Mouse (Mus musculus): ENCODE data around the gene Nhs. TPM values are rescaled to one million over a fixed set of nuclear protein-coding genes. Genes with fewer than 3 reads are reported as not detected.

Nhs gene
- under 1 TPM; 0.46 to 0.77 TPM for total RNA-seq (2021)
- long read RNA-seq, experiment 1: 0 reads
- long read RNA-seq, experiment 2, partial matches to known transcripts: 0 of 1 reads
- long read RNA-seq, experiment 2, other reads (novel, unspliced or antisense): 1 of 1 reads

DNA sequence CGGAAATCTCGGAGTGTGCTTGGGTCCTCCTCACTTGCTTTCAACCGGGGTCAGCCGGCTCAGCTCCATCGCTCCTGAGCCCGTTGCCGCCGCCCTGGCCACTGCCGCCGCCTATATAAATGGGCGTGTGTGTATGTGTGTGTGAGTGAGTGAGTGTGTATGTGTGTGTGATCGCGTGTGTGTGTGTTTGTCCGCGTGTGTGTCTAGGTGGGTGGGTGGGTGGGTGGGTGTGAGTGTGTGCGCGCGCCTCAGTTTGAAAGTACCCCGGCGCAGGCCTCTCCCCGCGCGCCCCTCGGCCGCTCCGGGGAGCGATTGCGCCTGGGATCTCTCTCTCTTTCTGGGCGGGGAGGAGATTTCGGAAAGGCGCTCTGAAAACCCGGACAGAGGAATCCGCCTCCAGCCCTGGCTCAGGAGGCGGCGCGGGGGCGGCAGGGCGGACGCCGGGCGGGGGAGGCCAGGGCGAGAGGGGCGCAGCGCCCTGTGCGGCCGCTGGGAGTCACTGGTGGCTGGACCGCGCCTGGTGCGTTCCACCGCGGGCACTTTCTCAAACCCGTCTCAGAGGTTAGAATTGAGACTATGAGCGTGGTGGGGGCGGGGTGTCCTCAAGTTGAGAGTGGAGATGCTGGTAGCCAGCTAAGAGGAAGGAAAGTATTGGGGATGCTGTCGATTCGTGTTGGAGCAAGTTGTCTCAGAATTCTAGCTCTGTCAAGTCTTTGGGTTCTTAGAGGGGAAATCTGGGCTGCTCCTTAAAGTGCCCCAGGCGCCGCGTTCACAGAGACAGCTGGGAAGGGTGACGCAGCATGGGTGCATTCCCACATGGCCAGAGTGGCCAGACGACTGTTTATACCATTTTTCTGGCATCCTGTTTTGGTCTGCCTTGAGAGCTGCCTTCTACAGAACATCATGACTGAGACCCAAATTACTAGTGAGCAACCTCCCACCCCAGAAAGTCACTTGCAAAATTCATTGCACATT, at the start of gene Nhs:
TSS of gene Nhs (minus strand) at position 94 of the 975 bp plus-strand sequence.
- DNase-seq: peak; percentile 66 to 69

DNA sequence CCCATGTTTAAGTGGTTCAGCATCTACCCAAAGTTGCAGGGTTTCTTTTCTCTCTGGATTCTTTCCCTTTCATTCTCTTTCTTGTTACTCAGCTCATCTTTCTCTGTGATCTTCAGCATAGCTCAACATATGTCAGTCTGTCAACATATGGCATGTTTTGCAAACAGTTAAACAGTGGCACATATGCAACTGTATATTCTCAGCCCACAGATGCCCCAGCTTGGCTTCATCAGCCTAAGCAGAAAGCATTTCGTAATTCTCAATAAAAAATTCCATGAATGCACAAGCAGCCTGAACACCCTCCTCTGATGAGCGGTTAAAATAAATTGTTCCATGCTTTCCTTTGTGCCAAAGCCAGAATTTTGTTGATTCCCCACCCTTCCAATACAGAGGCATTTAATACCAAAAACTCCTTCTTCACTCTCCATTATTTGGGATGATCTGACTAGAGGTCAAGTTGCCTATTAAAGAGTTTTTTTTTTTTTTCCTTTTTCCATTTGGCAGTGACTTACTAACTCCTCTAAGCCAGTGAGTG, 46.9 kb upstream of the Nhs start:
- no peak for DNase-seq

DNA sequence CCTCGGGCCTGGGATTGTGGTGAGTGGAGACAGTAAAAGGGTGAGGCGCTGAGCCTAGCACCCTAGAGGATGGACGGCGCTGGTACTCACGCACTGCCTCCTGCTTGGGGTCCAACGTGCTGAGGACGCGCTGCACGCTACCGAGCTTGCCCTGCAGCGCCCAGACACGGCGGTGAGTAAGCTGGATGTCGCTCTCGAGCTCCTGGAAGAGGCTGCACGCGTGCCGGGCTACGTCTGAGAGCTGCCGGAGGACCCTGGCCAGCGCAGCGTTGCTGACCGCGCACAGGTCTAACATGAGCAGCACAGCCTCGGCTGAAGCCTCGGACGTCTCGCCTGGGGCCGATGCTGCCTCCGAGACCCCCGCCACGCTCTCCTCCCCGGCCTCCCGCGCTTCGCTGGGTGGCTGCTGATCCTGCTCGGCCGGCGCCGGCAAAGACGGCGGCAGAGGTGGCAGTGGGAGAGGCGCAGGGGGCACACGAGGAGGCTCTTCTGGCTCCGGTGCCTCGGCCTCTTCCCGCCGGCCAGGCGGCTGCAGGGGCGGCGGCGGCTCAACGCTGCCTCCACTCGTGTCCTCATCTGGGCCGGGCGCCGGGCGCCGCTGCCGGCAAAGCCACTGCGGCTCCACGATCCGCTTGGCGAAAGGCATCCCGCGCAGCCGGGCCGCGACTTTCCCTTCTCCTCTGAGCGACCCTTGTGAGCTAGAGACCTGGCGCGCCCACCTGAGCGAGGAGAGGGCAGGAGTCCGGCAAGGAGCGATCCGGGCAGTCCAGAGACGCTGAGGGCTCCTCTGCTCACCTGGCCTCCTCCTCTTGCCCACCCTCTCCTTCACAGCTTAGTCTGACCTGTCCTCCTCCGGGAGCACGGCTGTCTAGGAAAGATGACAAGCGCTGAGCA, 540 bp downstream of the Nhs start:
- DNase-seq: peak; percentile 3 to 21

GRCm38 (mm10) chrX:162158142-162158541, 1.4 kb downstream of the Nhs start:
- peak; percentile 1 to 3 for DNase-seq

DNA sequence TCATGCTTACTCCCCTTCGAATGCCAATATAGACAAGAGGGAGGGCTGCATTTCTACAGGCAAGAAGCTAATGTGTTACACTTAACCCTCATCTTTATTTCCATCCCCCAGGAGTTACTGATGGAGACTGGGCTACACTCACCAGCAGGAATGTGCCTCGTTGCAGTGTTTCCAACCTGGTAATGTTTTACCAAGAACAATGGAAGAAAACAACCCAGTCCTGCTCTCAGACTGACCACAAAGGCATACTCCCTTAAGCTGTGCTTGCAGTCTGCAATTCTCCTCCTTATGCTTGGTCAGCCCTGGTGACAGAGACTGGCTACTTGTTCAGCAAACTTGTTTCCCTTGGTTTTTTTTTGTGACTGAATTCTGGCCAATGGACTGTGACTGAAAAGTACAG, 21.7 kb downstream of the Nhs start:
- DNase-seq: no peak

- peak; percentile 22 to 23 for DNase-seq
These were observed 46.3 kb downstream of the Nhs start for GRCm38 (mm10) chrX:162113257-162113656.

- no peak for DNase-seq
These were observed 56.6 kb downstream of the Nhs start for GRCm38 (mm10) chrX:162102802-162103434.

DNA sequence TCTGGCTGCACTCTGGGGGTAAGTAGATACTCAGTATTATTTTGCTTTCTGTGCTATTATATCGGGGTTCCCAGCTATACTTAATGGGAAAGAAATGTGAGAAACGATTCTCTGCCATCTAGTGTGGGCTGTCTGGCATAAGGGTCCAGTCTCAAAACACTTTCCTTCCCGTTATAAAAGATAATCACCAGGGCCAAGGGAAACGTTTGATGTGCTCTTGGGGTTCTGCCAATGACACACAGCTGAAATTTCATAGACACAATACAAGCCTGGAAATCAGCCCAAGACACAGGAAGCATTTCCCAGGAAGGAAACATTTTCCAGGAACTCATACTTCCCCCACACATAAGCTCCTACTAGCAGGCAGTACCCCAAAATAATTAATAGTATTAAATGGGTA, 61.2 kb downstream of the Nhs start:
- peak in 1 of 2 experiments; percentile 6 for DNase-seq

- DNase-seq: no peak
These were observed 72.2 kb downstream of the Nhs start for GRCm38 (mm10) chrX:162087291-162087690.

DNA sequence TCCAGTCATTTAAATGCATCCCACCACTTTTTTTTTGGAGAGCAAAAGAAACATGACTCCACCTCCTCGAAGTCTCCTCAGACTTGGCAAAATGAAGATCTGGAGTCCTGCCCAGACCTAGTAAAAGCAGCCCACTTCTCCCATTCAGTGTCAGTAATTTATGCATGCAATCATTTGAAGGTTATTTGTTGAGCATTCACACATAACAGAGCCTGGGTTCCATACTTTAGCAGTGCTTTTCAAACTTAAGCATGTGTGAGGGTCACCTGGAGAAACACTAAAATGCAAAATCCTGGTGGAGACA, 73.7 kb downstream of the Nhs start:
- DNase-seq: no peak

DNA sequence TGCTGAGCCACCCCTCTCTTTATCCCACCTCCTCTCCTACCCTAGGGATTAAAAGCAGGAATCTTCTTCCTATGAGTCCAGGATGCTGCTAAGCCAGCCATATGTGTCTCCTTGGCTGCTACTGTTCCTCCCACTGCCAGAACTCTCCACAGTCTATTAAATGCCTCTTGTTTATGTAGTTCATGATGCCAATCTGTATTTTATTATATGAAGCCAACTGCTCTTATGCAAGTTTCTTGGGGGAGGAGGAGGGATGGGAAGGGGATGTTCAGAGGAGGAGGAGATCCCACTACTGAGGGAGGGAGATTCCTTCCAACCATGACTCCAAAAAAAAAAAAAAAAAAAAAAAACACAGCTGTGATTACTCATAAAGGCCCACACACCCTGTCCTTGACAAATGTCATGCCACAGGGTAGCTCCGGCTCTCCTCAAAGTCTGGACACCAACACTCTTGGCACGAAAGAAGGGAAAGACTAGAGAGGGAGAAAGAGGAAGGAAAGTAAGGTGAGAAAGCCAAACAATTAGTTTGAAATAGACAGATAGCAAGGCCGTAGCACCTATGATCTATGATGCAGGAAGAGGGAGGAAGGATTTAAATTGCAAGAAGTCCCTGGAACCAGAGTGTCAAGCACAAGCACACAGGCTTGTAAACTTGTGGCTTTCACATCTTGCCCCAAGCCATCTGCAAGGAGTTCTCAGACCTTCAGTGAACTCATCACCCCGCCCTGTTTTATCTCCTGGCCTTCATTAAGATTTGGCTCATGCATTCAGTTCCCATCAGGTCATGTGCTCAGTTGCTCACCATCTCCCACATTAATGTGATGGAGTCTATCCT, 74.3 kb downstream of the Nhs start:
- DNase-seq: peak; percentile 12 to 17

DNA sequence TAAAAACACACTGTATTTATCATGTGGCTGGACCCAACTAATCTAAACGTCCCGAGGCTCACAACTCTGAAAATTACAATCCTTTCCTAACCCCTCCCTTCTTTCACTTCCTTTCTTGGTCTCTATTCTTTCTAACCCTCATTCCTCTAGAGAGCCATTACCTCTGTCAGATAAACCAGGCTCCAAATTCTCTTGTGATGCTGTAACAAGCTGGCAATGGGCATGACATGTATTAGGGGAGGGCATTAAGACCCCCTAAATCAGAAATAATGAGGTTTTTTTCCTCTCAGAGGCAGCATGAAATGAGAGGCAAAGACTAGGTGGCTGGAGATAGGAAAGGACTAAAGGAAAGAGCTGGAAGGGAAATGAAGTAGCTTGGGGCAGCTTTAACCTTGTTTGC, 96.4 kb downstream of the Nhs start:
- DNase-seq: no peak

GRCm38 (mm10) chrX:162055635-162056034, 103.9 kb downstream of the Nhs start:
- DNase-seq: no peak

GRCm38 (mm10) chrX:162053566-162053965, 106.0 kb downstream of the Nhs start:
- DNase-seq: no peak

DNA sequence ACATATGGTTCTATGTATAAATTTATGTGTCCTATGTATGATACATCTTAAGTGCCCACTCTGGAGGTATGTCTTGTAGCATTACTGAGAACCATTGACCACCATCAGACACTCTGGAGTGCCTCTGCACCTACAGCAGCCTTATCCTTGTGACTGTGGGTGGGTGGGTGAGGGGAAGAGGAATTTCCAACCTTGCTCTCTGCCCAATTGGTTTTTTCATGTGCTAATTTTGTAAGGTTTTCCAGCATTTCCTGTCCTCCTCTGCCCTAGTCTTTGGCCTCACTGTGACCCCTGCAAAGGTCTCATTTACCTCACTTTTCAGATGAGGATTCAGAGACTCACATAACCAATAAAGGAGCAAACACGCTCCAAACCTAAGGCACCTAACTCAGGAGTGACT, 107.0 kb downstream of the Nhs start:
- DNase-seq: no peak

- no peak for DNase-seq
These were observed 109.9 kb downstream of the Nhs start for GRCm38 (mm10) chrX:162049616-162050015.

- no peak for DNase-seq
These were observed 114.0 kb downstream of the Nhs start for GRCm38 (mm10) chrX:162045527-162045926.

DNA sequence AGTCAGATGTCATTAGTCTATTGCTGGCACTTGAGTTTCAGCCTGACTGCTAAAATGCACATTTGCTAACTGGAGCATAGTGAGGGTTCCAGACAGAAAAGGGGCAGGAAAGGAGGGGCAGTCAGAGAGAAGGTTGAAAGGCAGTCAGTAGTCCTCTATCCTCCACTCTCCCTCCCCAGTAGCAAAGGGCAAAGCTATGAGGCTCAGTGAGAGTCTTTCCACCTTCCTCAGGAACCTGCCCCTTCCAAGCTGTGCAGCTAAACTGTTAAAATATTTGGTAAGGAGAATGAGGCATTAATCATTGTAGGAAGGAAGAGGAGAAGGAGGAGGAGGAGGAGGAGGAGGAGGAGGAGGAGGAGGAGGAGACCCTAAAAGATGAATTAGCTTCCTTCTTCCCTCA, 115.4 kb downstream of the Nhs start:
- DNase-seq: no peak

DNA sequence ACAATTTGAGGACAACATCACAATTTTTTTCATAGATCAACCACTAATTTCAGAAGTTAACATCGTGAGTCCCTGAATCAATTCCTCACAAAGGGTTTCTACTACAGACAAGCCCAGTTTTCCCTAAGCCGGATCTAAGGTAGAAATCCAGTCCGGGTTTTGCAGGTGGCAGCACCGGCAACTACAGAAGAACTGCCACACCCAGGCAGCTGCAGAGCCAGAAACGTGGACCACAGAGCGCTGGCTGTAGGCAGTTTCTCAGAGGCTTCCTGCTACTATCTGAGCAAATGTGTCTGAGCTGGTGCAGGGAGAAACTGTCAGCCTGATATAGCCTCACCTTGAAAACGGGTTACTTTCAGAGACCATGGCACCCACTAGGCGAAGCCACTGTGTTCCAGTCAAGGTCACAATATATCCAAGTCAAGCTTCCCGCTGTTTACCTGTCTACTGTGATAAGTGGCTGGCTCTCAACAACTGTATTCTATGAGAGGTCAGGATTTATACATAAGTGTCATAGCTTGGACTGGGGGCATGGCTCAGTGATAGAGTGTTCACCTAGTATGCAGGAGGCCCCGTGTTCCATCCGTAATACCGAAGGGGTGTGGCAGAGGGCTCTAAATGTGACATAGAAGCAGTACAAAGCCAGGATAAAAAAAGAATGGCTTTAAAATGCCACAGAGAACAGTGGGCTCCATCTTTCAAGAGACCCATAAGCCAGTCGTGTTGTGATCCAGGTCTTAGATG, 134.1 kb downstream of the Nhs start:
- DNase-seq: peak; percentile 47 to 65

- DNase-seq: no peak
These were observed 137.8 kb downstream of the Nhs start for GRCm38 (mm10) chrX:162021724-162022123.
